Mouse (Mus musculus) heart, adult 2 months (tissue): ENCODE data around the gene Acadvl.

Experiments used
- CTCF ChIP-seq: fragments of 200-600 bp; IDR thresholded peaks from 2 replicates; pipeline ENCODE4 v1.8.1; 2022; ENCODE audit warnings: antibody characterized with exemption, mild to moderate bottlenecking, moderate library complexity
- POLR2A ChIP-seq: fragments of 200-500 bp; IDR thresholded peaks from 2 replicates; pipeline ENCODE4 v1.6.1; 2011; ENCODE audit warnings: mild to moderate bottlenecking, low read depth, low read length, control low read depth; ENCODE audit not compliant: insufficient read depth

- TF ChIP-seq CTCF (no peak), POLR2A (no peak)
Measured at GRCm38 (mm10) chr11:70012931-70013330, 2.3 kb downstream of the Acadvl start.
